Mouse (Mus musculus) neural tube, embryonic 13.5 days (tissue): ENCODE data around the gene Arhgap19. TPM values are rescaled to one million over a fixed set of nuclear protein-coding genes. Genes with fewer than 3 reads are reported as not detected.
A peak's percentile ranks its signal among the peaks of the same experiment; 100 is the strongest.

ENCODE experiments used
- ATAC-seq: fragments of 200-750 bp; cut with Nextera tagmentation; 2 replicates; pipeline ENCODE4 v1.8.0; 2017; ENCODE audit warnings: low read depth, mild to moderate bottlenecking, moderate TSS enrichment, moderate library complexity
- H3K27ac ChIP-seq: fragments of 300-500 bp; sonication (generic); replicated peaks from 2 replicates; pipeline ENCODE4 v1.5.1; 2015; ENCODE audit warnings: moderate library complexity, mild to moderate bottlenecking, inconsistent platforms
- H3K27me3 ChIP-seq: fragments of 300-500 bp; sonication (generic); 2 replicates; pipeline ENCODE4 v1.6.1; 2015; ENCODE audit warnings: mild to moderate bottlenecking, inconsistent platforms
- H3K36me3 ChIP-seq: fragments of 300-500 bp; sonication (generic); 2 replicates; pipeline ENCODE4 v1.6.1; 2015; ENCODE audit warnings: mild to moderate bottlenecking, inconsistent platforms
- H3K4me1 ChIP-seq: fragments of 300-500 bp; sonication (generic); replicated peaks from 2 replicates; pipeline ENCODE4 v1.6.1; 2015; ENCODE audit warnings: inconsistent platforms
- H3K4me2 ChIP-seq: fragments of 300-500 bp; sonication (generic); 2 replicates; pipeline ENCODE4 v1.6.1; 2015; ENCODE audit warnings: inconsistent platforms, mild to moderate bottlenecking, moderate library complexity
- H3K4me3 ChIP-seq: fragments of 300-500 bp; sonication (generic); 2 replicates; pipeline ENCODE4 v1.5.1; 2015; ENCODE audit warnings: mild to moderate bottlenecking, inconsistent platforms
- H3K9ac ChIP-seq: fragments of 300-500 bp; sonication (generic); 2 replicates; pipeline ENCODE4 v1.6.1; 2015; ENCODE audit warnings: moderate library complexity, mild to moderate bottlenecking, inconsistent platforms
- H3K9me3 ChIP-seq: fragments of 300-500 bp; sonication (generic); 2 replicates; pipeline ENCODE4 v1.6.1; 2016; ENCODE audit warnings: inconsistent platforms
- WGBS: fragments of 180-500 bp; shearing (Covaris S2); methylation state at CpG from one replicate; pipeline ENCODE4 v1.1.7; 2015; 5-methylcytosine and 5-hydroxymethylcytosine counted together
- polyA plus RNA-seq: library from polyadenylated mRNA; unstranded; fragments of >200 nt; fragmentation: Nextera tagmentation; extraction: Ambion mirVana; gene quantifications from 2 replicates; pipeline ENCODE4 v1.2.1, GENCODE M21; 2015

The Arhgap19 gene
- polyA plus RNA-seq, 1 experiment from 2014 or later: 6.2 TPM

DNA sequence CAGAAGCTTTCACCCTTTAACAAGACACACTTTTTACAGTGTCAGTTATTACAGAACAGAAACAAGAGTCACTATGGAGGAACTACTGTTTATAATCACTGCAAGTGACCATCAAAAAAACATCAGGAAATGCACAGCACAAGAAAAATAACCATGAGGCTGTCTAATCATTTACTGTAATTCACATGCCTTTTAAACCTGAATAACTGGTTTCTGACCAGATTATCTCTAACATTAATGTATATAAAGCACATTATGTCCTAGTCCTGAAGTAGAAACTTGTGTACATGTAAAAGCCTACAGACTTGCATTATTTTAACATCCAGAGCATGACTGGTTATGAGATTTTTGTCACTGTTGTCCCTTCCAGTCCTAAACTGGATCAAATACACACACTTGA lies 7.8 kb downstream of the Arhgap19 start:
- H3K4me1 ChIP-seq: no peaks in the 10 kb centered on the region
- no peak overlapping the region for H3K27ac ChIP-seq
- H3K27me3 ChIP-seq: no peaks in the 10 kb centered on the region
- no peak overlapping the region for H3K9ac ChIP-seq
- no peaks in the 10 kb centered on the region for H3K36me3 ChIP-seq
- H3K4me3 ChIP-seq: no peak overlapping the region
- H3K4me2 ChIP-seq: no peak overlapping the region
- no peak for ATAC-seq
- H3K9me3 ChIP-seq: no peaks in the 10 kb centered on the region

DNA sequence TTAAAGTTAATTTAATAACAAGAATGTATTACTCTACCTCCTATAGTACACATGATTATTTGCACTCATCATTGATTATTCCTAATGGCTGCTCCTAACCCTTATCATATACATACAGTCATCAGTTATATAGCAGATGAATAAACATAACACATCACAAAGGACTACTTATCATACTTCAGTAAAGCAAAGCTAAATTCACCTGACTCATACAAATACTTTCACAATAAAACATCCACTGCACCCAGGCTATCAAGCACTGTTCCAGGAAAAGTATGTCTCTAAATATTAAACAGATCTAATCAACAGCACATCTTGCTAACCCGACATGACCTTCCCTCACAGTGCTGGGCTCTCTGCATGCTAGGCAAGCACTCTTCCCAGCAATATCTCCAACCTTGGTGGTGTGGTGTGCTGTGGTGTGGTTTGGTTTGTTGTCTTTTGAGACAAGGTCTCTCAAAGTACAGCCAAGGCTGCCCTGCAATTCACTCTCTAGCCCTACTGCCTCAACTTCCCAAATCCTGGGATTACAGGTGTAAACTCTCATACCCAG lies 8.8 kb downstream of the Arhgap19 start:
- no peak for ATAC-seq
- no peaks in the 10 kb centered on the region for H3K4me1 ChIP-seq
- no peaks in the 10 kb centered on the region for H3K9me3 ChIP-seq
- no peaks in the 10 kb centered on the region for H3K36me3 ChIP-seq
- no peaks in the 10 kb centered on the region for H3K27me3 ChIP-seq
- H3K4me2 ChIP-seq: no peak overlapping the region
- WGBS: 82% methylated on average over 1 of the region's 1 CpGs
- H3K9ac ChIP-seq: no peak overlapping the region
- H3K4me3 ChIP-seq: no peak overlapping the region
- H3K27ac ChIP-seq: no peak overlapping the region

DNA sequence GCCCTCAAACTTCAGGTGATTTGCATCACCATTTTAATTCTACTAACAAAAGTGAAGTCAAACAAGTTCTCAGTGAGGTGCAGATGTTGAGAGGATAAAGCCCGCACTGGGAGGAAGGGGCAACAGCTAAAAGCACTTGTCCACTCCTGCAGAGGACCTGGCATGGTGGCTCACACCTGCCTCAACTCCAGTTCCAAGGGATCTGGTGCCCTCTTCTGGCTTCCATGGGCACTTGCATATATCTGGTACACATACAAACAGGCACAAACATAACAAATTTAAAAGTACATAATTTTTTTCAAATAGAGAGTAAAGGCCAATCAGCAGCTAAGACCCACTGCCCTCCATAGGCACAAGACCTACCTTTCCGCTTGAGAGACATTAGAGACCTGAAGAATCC lies 10.5 kb downstream of the Arhgap19 start:
- 88% methylated on average over 2 of the region's 2 CpGs for WGBS
- Histone ChIP-seq H3K4me1 (no peaks in the 10 kb centered on the region), H3K27me3 (no peaks in the 10 kb centered on the region), H3K36me3 (peaks cover 2% of the 10 kb centered on the region), H3K9ac (no peak overlapping the region), H3K4me3 (no peak overlapping the region), H3K4me2 (no peak overlapping the region), H3K27ac (no peak overlapping the region), H3K9me3 (no peaks in the 10 kb centered on the region)
- no peak for ATAC-seq

DNA sequence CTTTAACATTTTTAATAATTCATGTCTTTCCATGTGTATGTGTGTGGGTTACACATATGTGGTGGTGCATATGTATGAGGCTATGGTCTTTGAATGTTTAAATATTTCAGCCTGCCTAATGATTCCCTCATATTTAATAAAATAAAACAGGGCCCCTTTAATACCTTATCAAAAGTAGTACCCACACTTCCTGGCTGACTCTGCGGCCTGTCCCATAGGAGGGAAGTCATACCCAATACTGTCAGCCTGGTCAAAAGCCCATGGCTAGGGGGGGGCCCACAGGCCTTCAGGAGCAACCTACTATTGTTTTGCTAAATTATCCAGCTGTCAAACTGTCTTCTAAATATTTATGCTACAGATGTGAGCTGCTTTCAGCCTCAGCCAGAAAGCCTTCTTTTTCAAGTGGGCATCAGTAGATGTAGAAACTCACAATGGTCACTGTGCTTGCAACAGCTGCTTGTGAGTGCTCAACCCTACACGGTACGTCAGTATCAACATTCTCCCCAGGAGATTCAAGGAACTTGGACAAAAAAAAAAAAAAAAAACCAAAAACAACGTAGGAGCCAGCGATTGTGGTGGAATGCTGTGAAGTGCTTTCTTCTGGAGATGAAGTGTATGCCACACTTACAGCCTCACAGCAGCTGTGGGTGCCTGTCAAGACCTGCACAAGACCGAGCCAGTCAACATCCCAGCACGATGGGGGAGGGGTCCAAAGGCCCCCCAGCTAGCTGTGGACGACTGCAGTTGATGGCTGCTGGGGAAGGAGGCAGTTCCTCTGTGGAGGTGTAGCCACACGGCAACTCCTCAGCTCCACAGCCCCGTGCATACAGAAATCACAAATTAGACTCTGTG lies 12.5 kb downstream of the Arhgap19 start:
- Histone ChIP-seq H3K4me3 (no peak overlapping the region), H3K27ac (no peak overlapping the region), H3K36me3 (peaks cover 14% of the 10 kb centered on the region), H3K27me3 (no peaks in the 10 kb centered on the region), H3K4me1 (no peaks in the 10 kb centered on the region), H3K4me2 (no peak overlapping the region), H3K9me3 (no peaks in the 10 kb centered on the region), H3K9ac (no peak overlapping the region)
- WGBS: 70% methylated on average over 10 of the region's 10 CpGs
- no peak for ATAC-seq

DNA sequence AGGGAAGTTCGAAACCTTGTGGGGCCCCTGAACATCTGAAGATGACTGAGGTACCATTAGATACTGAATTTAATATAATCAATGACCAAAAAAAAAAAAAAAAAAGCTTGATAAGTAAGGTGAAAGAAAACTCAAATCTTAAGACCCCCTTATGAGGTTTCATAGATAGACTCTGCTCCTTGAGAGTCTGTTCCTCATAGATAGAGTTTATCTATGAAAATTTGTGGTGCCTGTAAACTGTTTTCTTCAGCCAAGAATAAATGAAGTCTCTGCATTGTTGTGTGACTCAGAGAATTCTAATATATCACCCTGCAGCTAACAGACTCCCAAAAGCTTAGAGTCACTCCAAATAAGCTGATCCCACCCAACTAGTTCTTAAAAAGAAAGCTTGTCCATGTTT lies 15.0 kb downstream of the Arhgap19 start:
- no peaks in the 10 kb centered on the region for H3K4me1 ChIP-seq
- 92% methylated on average over 1 of the region's 1 CpGs for WGBS
- no peaks in the 10 kb centered on the region for H3K27me3 ChIP-seq

DNA sequence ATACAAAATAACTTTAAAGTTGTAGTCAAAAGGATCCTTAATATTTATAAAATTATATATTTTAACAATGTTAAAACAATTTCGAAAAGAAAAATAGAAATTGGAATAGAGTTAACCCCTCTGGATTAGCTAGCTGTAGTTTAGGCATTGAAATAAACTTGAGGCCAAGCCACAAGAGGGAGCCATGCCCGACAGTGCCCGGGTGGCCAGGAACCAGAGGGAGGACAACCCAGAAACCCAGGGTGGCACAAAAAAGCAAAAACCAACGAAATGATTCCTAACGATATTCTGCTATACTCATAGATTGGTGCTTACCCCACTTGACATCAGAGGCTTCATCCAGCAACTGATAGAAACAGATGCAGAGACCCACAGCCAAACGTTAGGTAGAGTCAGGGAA lies 24.3 kb downstream of the Arhgap19 start:
- ATAC-seq: no peak
- H3K4me3 ChIP-seq: no peak overlapping the region
- no peaks in the 10 kb centered on the region for H3K27me3 ChIP-seq
- H3K9me3 ChIP-seq: no peaks in the 10 kb centered on the region
- H3K9ac ChIP-seq: no peak overlapping the region
- no peak overlapping the region for H3K4me2 ChIP-seq
- H3K27ac ChIP-seq: no peak overlapping the region
- no peaks in the 10 kb centered on the region for H3K4me1 ChIP-seq
- peaks cover 35% of the 10 kb centered on the region for H3K36me3 ChIP-seq
- WGBS: 90% methylated on average over 6 of the region's 6 CpGs

More for the DNA sequence above, 15.0 kb downstream of the Arhgap19 start:
- no peak overlapping the region for H3K4me3 ChIP-seq
- no peak overlapping the region for H3K4me2 ChIP-seq
- no peak overlapping the region for H3K27ac ChIP-seq
- no peaks in the 10 kb centered on the region for H3K9me3 ChIP-seq
- ATAC-seq: no peak
- peaks cover 23% of the 10 kb centered on the region for H3K36me3 ChIP-seq
- H3K9ac ChIP-seq: no peak overlapping the region

DNA sequence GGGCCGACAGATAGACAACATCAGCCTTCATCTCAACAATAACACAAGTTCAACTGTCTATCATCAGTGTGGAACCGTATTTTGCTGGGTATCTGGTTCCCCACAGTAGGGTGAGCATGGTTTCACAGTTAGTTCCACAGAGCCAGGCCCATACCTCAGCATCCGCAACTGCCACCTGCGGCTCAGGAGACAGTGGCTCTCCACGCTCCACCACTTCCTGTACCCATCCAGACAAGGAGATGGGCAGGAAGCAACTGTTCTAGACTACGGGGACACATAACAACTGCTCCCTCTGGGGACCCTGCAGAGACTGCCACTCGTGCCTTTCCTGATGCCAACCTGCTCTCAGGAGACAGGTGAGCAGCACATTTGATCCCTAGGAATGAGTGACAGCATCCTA lies 33.1 kb downstream of the Arhgap19 start:
- H3K9ac ChIP-seq: no peak overlapping the region
- H3K27me3 ChIP-seq: no peaks in the 10 kb centered on the region
- no peaks in the 10 kb centered on the region for H3K4me1 ChIP-seq
- H3K4me3 ChIP-seq: no peak overlapping the region
- no peak overlapping the region for H3K4me2 ChIP-seq
- no peak for ATAC-seq
- WGBS: 89% methylated on average over 7 of the region's 7 CpGs
- no peaks in the 10 kb centered on the region for H3K9me3 ChIP-seq
- H3K27ac ChIP-seq: no peak overlapping the region
- peaks cover 16% of the 10 kb centered on the region for H3K36me3 ChIP-seq

DNA sequence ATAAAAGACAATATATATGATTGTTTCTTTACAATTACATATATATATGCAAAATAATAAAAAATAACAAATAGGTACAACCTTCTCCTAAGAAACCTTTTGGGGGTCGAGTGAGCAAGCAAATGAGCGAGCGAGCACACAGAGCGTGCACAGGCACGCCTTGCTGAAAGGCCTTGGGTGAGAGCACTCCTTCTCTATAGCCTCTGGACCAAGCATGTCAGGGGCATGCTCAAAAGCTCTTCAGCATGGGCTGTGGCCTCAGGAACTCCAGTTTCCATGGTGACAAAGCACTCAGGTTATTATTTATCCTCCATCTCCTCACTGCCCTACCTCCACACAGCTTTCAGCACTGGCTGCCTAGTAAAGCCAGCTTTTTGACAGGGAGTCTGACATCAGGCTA lies 35.2 kb downstream of the Arhgap19 start:
- WGBS: 87% methylated on average over 5 of the region's 5 CpGs
- Histone ChIP-seq H3K4me2 (no peak overlapping the region), H3K4me3 (no peak overlapping the region), H3K9me3 (no peaks in the 10 kb centered on the region), H3K4me1 (no peaks in the 10 kb centered on the region), H3K9ac (0 out of 2 replicates have a peak overlapping the region, but pooled peaks have one; percentile 22), H3K27me3 (no peaks in the 10 kb centered on the region), H3K36me3 (peaks cover 3% of the 10 kb centered on the region), H3K27ac (no peak overlapping the region)
- no peak for ATAC-seq

DNA sequence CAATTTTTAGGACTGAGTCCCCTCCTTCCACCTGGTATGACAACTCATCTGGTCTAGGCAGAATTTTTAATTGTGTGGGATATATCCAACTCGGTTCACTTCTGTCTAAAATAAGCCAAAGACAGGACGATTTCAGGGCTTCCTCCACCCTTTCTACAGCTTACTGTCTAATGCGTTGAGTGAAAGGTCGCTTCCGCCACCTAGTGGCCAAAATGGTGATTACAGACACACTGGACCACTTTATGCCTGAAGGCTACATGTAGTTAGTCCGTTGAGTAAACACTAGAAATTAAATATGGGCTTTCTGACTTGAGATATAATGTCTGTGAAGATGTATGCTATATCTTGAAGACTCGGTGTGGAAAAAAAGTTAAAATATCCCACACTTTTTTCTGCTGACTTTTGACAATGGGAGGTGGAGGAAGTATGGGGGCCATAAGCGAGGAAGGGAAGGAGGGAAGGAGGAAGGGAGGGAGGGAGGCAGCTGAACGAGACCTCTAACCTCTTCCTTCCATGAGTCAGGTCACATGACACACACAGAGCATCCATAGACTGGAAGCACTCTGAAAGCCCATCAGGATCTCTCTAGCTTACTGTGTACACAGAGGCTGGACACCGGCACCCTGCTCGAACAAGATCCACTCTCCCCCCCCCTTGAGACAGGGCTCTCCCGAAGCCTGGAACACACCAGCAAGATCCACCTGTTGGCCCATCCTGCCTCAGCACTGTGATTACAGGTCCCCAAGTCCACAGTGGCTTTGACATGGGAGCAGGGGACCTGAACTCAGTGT lies 37.8 kb downstream of the Arhgap19 start:
- H3K4me3 ChIP-seq: no peak overlapping the region
- peak; percentile 81 for ATAC-seq
- H3K4me2 ChIP-seq: no peak overlapping the region
- no peak overlapping the region for H3K9ac ChIP-seq
- H3K9me3 ChIP-seq: no peaks in the 10 kb centered on the region
- no peak overlapping the region for H3K27ac ChIP-seq
- no peaks in the 10 kb centered on the region for H3K27me3 ChIP-seq
- H3K36me3 ChIP-seq: no peaks in the 10 kb centered on the region; the same call in 1 of the 2 replicates
- WGBS: 31% methylated on average over 12 of the region's 12 CpGs
- H3K4me1 ChIP-seq: no peaks in the 10 kb centered on the region

DNA sequence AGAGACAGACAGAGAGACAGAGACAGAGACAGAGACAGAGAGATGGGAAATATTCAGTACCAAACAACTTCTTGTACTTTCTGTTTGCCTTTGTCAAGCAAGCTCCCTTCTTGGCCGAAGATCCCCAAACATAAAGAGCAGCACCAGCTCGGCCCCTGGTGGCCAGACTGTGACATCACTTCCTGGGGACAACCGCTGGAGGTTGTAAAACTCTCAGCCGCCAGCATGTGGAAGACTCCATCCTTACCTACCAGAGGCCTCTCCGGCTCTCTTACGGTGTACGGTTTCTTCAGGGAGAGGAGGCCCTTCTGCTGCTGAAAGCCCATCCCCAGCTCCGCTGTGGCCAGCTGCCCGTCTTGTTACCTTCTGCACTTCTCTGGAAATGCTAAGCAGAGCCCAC lies 40.3 kb downstream of the Arhgap19 start:
- H3K9me3 ChIP-seq: no peaks in the 10 kb centered on the region
- WGBS: 41% methylated on average over 9 of the region's 9 CpGs

DNA sequence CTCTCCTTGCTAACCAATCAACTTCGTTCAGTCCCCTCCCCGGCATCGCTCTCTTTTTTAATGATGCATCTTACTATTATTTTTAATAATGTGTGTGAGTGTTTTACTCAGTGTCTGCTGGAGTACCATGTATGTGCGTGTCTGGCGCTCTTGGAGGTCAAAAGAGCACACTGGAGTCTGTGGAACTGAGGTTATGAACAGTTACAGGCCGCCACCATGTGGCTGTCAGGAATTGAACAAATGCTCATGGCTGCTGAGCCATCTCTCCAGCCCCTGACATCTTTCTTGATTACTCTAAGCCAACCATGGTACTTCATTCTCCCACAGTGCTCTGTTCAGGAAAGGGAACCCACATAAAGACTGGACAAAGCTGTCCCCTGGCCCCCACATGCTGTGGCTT lies 42.1 kb downstream of the Arhgap19 start:
- no peak overlapping the region for H3K9ac ChIP-seq
- H3K4me3 ChIP-seq: no peak overlapping the region
- no peak for ATAC-seq
- H3K36me3 ChIP-seq: no peaks in the 10 kb centered on the region
- no peaks in the 10 kb centered on the region for H3K9me3 ChIP-seq
- H3K27ac ChIP-seq: no peak overlapping the region
- no peak overlapping the region for H3K4me2 ChIP-seq
- no peaks in the 10 kb centered on the region for H3K27me3 ChIP-seq
- WGBS: 83% methylated on average over 6 of the region's 6 CpGs
- peaks cover 7% of the 10 kb centered on the region; the same call in 1 of the 2 replicates for H3K4me1 ChIP-seq

More for the DNA sequence above, 40.3 kb downstream of the Arhgap19 start:
- no peak overlapping the region for H3K4me2 ChIP-seq
- no peaks in the 10 kb centered on the region for H3K36me3 ChIP-seq
- H3K27ac ChIP-seq: no peak overlapping the region
- peak; percentile 22; the same call in 1 of the 2 replicates for ATAC-seq
- no peak overlapping the region for H3K4me3 ChIP-seq
- H3K27me3 ChIP-seq: no peaks in the 10 kb centered on the region
- H3K9ac ChIP-seq: 0 out of 2 replicates have a peak overlapping the region, but pooled peaks have one; percentile 43
- H3K4me1 ChIP-seq: no peaks in the 10 kb centered on the region

DNA sequence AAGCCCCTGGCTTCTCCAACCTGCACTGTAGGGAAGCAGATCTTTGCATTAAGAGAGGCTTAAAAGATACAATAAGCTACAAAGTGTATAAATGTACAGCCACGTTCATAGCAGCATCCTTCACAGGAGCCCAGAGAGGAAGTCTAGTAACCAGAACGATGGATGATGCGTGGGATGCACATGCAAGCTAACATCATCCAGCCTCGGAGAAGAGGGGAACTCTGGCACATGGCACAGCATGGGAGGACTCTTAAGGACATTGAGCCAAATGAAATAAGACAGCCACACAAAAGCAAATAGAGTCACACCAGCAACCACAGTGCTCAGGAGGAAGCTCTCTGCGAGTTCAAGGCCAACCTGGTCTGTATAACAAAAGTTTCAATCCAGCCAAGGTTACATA lies 42.6 kb downstream of the Arhgap19 start:
- ATAC-seq: no peak
- WGBS: 86% methylated on average over 5 of the region's 5 CpGs
- no peaks in the 10 kb centered on the region for H3K36me3 ChIP-seq
- no peak overlapping the region for H3K9ac ChIP-seq
- H3K27me3 ChIP-seq: no peaks in the 10 kb centered on the region
- no peaks in the 10 kb centered on the region for H3K9me3 ChIP-seq
- H3K4me2 ChIP-seq: no peak overlapping the region
- H3K4me3 ChIP-seq: no peak overlapping the region
- no peak overlapping the region for H3K27ac ChIP-seq
- peaks cover 10% of the 10 kb centered on the region; the same call in 1 of the 2 replicates for H3K4me1 ChIP-seq
